In genomic region chr4:57298181-57298580, GRCm38 (mm10) we compare ENCODE assay signal across 26 mouse cellular contexts. TPM values are rescaled to one million over a fixed set of nuclear protein-coding genes. Genes with fewer than 3 reads are reported as not detected.
DNase-seq lines count a peak whose midpoint lies in the region; ATAC-seq and TF ChIP-seq lines count a peak whose summit lies in the region.
"Had no signal": no experiment of that assay in that cellular context is flagged by ENCODE, and none has a peak within 500 bp of the region (broad histone marks: within the 10 kb centered on the region; RNA-seq: fewer than 3 reads in every experiment).

No protein-coding gene starts in this region.

- H3K4me1 ChIP-seq in kidney, adult 2 months (ENCODE audit: control insufficient read depth, insufficient read depth, low read length), result peaks cover 30% of the 10 kb centered on the region
- H3K4me1 ChIP-seq in intestine, embryonic 14.5 days (replicated peaks; ENCODE audit: control insufficient read depth, insufficient read depth, low read length), result peaks cover 31% of the 10 kb centered on the region
- H3K4me1 ChIP-seq in intestine, postnatal 0 days (replicated peaks; ENCODE audit: control insufficient read depth, insufficient read depth, low read length), result peaks cover 13% of the 10 kb centered on the region

- DNase-seq in kidney, adult 2 months, result peak; percentile 74
- no peak for DNase-seq in kidney, adult 18-20 months
- no peak for DNase-seq in layer of hippocampus, adult 2 months (ENCODE audit: low spot score in 2 of 2)
- no peak for DNase-seq in layer of hippocampus, adult 8-10 months (ENCODE audit: low spot score in 2 of 2)
- DNase-seq in intestine, embryonic 14.5 days (ENCODE audit: low spot score), result no peak
- no peak for DNase-seq in left cerebral cortex, postnatal 25 days (ENCODE audit: low spot score in 2 of 2)
- DNase-seq: adrenal gland, adult 2 months; B cell, adult 2 months; cerebellum, adult 11-12 months; cerebellum, postnatal 10 days; gastrocnemius, postnatal 10 days; heart, adult 11 months; heart, postnatal 14 days; layer of hippocampus, postnatal 36 days; lung, postnatal 36 days; thymus, adult 18-20 months; thymus, postnatal 36 days had no signal

- H3K27me3 ChIP-seq in kidney, adult 2 months (replicated peaks; ENCODE audit: control insufficient read depth, insufficient read depth, low read length), result no peaks in the 10 kb centered on the region
- 0 out of 2 replicates have a peak, but pooled peaks cover 8% of the 10 kb centered on the region for H3K27me3 ChIP-seq in intestine, embryonic 14.5 days (replicated peaks; ENCODE audit: control insufficient read depth, insufficient read depth, low read length)
- H3K27me3 ChIP-seq in intestine, postnatal 0 days (replicated peaks; ENCODE audit: control insufficient read depth, insufficient read depth, low read length), result no peaks in the 10 kb centered on the region

- WGBS in kidney, adult 2 months, result 38% methylated on average over 4 of the region's 4 CpGs
- 75% methylated on average over 4 of the region's 4 CpGs for WGBS in intestine, embryonic 14.5 days
- 38% methylated on average over 4 of the region's 4 CpGs for WGBS in intestine, postnatal 0 days

- H3K9ac ChIP-seq in intestine, embryonic 14.5 days (ENCODE audit: low read length), result no peak overlapping the region
- H3K9ac ChIP-seq in intestine, postnatal 0 days (ENCODE audit: low read depth, low read length), result no peak overlapping the region
- H3K9ac ChIP-seq: limb, embryonic 12.5 days; liver, embryonic 14.5 days; lung, embryonic 15.5 days; midbrain, embryonic 13.5 days had no signal

- ATAC-seq in intestine, embryonic 14.5 days (replicated peaks; ENCODE audit: low FRiP score, low TSS enrichment, low read depth), result no peak
- ATAC-seq in intestine, postnatal 0 days, result no peak
- ATAC-seq: forebrain, embryonic 16.5 days; midbrain, embryonic 13.5 days had no signal

- no peak for TF ChIP-seq CTCF in kidney, adult 2 months (conservative IDR thresholded peaks at IDR 0.05; ENCODE audit: insufficient read depth, insufficient read length, low read depth, low read length)
- no peak for TF ChIP-seq CTCF in layer of hippocampus, adult 2 months (conservative IDR thresholded peaks at IDR 0.05)
- no peak for TF ChIP-seq CTCF in intestine, postnatal 0 days (IDR thresholded peaks at IDR 0.05; ENCODE audit: low read depth)

- H3K27ac ChIP-seq in kidney, adult 2 months (ENCODE audit: insufficient read depth, low read depth, low read length), result peak overlapping the region; percentile 76
- peak overlapping the region; percentile 97 for H3K27ac ChIP-seq in layer of hippocampus, adult 2 months
- no peak overlapping the region for H3K27ac ChIP-seq in intestine, embryonic 14.5 days (ENCODE audit: low read depth)
- H3K27ac ChIP-seq in intestine, postnatal 0 days (ENCODE audit: low read depth, low read length), result no peak overlapping the region
- H3K27ac ChIP-seq: forebrain, embryonic 10.5 days; limb, embryonic 12.5 days; liver, embryonic 14.5 days; lung, embryonic 15.5 days; midbrain, embryonic 13.5 days had no signal

- intact Hi-C loops in left cerebral cortex, postnatal 25 days (cut with DNase I), result no loop called here

- 0 out of 2 replicates have a peak overlapping the region, but pooled peaks have one; percentile 74 for H3K4me2 ChIP-seq in intestine, embryonic 14.5 days (ENCODE audit: low read length)
- peak overlapping the region; percentile 97 for H3K4me2 ChIP-seq in intestine, postnatal 0 days (replicated peaks; ENCODE audit: low read depth)

- H3K9me3 ChIP-seq in intestine, embryonic 14.5 days (ENCODE audit: control insufficient read depth, low read length), result no peaks in the 10 kb centered on the region
- no peaks in the 10 kb centered on the region for H3K9me3 ChIP-seq in intestine, postnatal 0 days (ENCODE audit: control insufficient read depth)
- H3K9me3 ChIP-seq: forebrain, embryonic 10.5 days; heart, embryonic 12.5 days; limb, embryonic 12.5 days; lung, embryonic 15.5 days; megakaryocyte, embryonic 14.5 days; midbrain, embryonic 13.5 days had no signal

- H3K36me3 ChIP-seq in kidney, adult 2 months (ENCODE audit: control insufficient read depth, insufficient read depth, low read length), result no peaks in the 10 kb centered on the region
- no peaks in the 10 kb centered on the region for H3K36me3 ChIP-seq in intestine, embryonic 14.5 days (ENCODE audit: control insufficient read depth, insufficient read depth, low read length)
- no peaks in the 10 kb centered on the region for H3K36me3 ChIP-seq in intestine, postnatal 0 days (ENCODE audit: control insufficient read depth, insufficient read depth)
- H3K36me3 ChIP-seq: forebrain, embryonic 10.5 days; heart, embryonic 12.5 days; limb, embryonic 12.5 days; lung, embryonic 15.5 days; midbrain, embryonic 13.5 days had no signal

- no peak for TF ChIP-seq POLR2A in kidney, adult 2 months (IDR thresholded peaks at IDR 0.05; ENCODE audit: low read depth, low read length)

- H3K4me3 ChIP-seq in kidney, adult 2 months (ENCODE audit: insufficient read depth, low read depth, low read length), result no peak overlapping the region
- peak overlapping the region; percentile 84; the same call in 1 of the 2 replicates for H3K4me3 ChIP-seq in layer of hippocampus, adult 2 months
- no peak overlapping the region for H3K4me3 ChIP-seq in intestine, embryonic 14.5 days (ENCODE audit: low read depth, low read length)
- H3K4me3 ChIP-seq in intestine, postnatal 0 days (ENCODE audit: low read depth, low read length), result peak overlapping the region; percentile 83
- H3K4me3 ChIP-seq: forebrain, embryonic 10.5 days; megakaryocyte, embryonic 14.5 days had no signal

RNA-seq across cellular contexts. Expression of gene Ptpn3, which starts 3.5 kb away (rescaled TPM):
- 17.7 and 18.1 TPM in 2 replicates for polyA plus RNA-seq in kidney, adult 2 months (2012; rRNA removed)
- total RNA-seq in layer of hippocampus, adult 2 months (2021), result 10 to 100 TPM; 76.6 to 92.1 TPM
- total RNA-seq in layer of hippocampus, adult 8-10 months (2022), result 10 to 100 TPM; 67.3 to 86.5 (median 79.2) TPM
- polyA plus RNA-seq in intestine, embryonic 14.5 days (2014; fragmentation: Nextera tagmentation; extraction: Ambion mirVana), result 7.4 and 9.7 TPM in 2 replicates
- polyA plus RNA-seq in intestine, postnatal 0 days (2015; fragmentation: Nextera tagmentation; extraction: Ambion mirVana), result 8.6 and 10.7 TPM in 2 replicates
- total RNA-seq in left cerebral cortex, postnatal 25 days (2021), result 10 to 100 TPM; 59.8 to 68.8 TPM

Comparison
In these comparisons a context has a peak if more than half of its experiments do, and no peak if none do; other contexts are left out.
1. H3K4me3 ChIP-seq: peak in layer of hippocampus, adult 2 months (single experiment) and intestine, postnatal 0 days (single experiment); none in kidney, adult 2 months (single experiment) and intestine, embryonic 14.5 days (single experiment).
2. H3K27ac ChIP-seq: peak in kidney, adult 2 months (single experiment) and layer of hippocampus, adult 2 months (single experiment); none in intestine, embryonic 14.5 days (single experiment) and intestine, postnatal 0 days (single experiment).